Mouse (Mus musculus): Measurements from ENCODE around the gene Galc. TPM values are rescaled to one million over a fixed set of nuclear protein-coding genes. Genes with fewer than 3 reads are reported as not detected.

Gene Galc
- polyA plus RNA-seq, 1 experiment from 2014 or later: 3.4 TPM

GRCm38 (mm10) chr12:98272433-98272832, 13.2 kb upstream of the Galc start:
- Histone ChIP-seq H3K9me3 (replicated peaks) (no peaks in the 10 kb centered on the region), H3K4me3 (no peak overlapping the region), H3K9ac (no peak overlapping the region), H3K27me3 (replicated peaks) (no peaks in the 10 kb centered on the region), H3K27ac (no peak overlapping the region), H3K4me1 (peaks cover 2% of the 10 kb centered on the region; the same call in 1 of the 2 replicates), H3K36me3 (no peaks in the 10 kb centered on the region), H3K4me2 (no peak overlapping the region)
- no peak for ATAC-seq
- WGBS (ENCODE audit: insufficient replicate concordance): 53% methylated on average over 7 of the region's 7 CpGs

- Histone ChIP-seq H3K4me3 (peak overlapping the region; percentile 15; the same call in 1 of the 2 replicates), H3K36me3 (no peaks in the 10 kb centered on the region), H3K9me3 (replicated peaks) (no peaks in the 10 kb centered on the region), H3K9ac (no peak overlapping the region), H3K4me2 (peak overlapping the region; percentile 39), H3K27me3 (replicated peaks) (no peaks in the 10 kb centered on the region), H3K4me1 (peaks cover 2% of the 10 kb centered on the region; the same call in 1 of the 2 replicates), H3K27ac (no peak overlapping the region)
- 40% methylated on average over 12 of the region's 12 CpGs for WGBS (ENCODE audit: insufficient replicate concordance)
- no peak for ATAC-seq
These were observed 11.7 kb upstream of the Galc start for GRCm38 (mm10) chr12:98270810-98271566.

GRCm38 (mm10) chr12:98269791-98270745, 10.8 kb upstream of the Galc start:
- Histone ChIP-seq H3K9ac (no peak overlapping the region), H3K4me1 (peaks cover 2% of the 10 kb centered on the region; the same call in 1 of the 2 replicates), H3K27me3 (replicated peaks) (no peaks in the 10 kb centered on the region), H3K4me2 (peak overlapping the region; percentile 39), H3K4me3 (0 out of 2 replicates have a peak overlapping the region, but pooled peaks have one; percentile 15), H3K9me3 (replicated peaks) (no peaks in the 10 kb centered on the region), H3K27ac (no peak overlapping the region), H3K36me3 (no peaks in the 10 kb centered on the region)
- ATAC-seq: no peak; the same call in 1 of the 2 replicates
- WGBS (ENCODE audit: insufficient replicate concordance): 15% methylated on average over 17 of the region's 17 CpGs

GRCm38 (mm10) chr12:98268441-98269369, 9.4 kb upstream of the Galc start, which contains the start of gene Gpr65:
Gene Gpr65, plus strand, starts transcription at chr12:98268635.
- 62% methylated on average over 13 of the region's 13 CpGs for WGBS (ENCODE audit: insufficient replicate concordance)
- H3K4me1 ChIP-seq: peaks cover 2% of the 10 kb centered on the region; the same call in 1 of the 2 replicates
- H3K9me3 ChIP-seq (replicated peaks): no peaks in the 10 kb centered on the region
- H3K4me2 ChIP-seq: no peak within 1 kb of the TSS
- H3K27me3 ChIP-seq (replicated peaks): no peaks in the 10 kb centered on the region
- ATAC-seq: no peak
- no peak within 1 kb of the TSS for H3K9ac ChIP-seq
- H3K4me3 ChIP-seq: no peak within 1 kb of the TSS; the same call in 1 of the 2 replicates
- peak within 1 kb of the TSS; percentile 17; the same call in 1 of the 2 replicates for H3K27ac ChIP-seq
- no peaks in the 10 kb centered on the region for H3K36me3 ChIP-seq

- Histone ChIP-seq H3K4me3 (no peak overlapping the region), H3K27me3 (replicated peaks) (no peaks in the 10 kb centered on the region), H3K9me3 (replicated peaks) (no peaks in the 10 kb centered on the region), H3K4me1 (peaks cover under 1% of the 10 kb centered on the region; the same call in 1 of the 2 replicates), H3K36me3 (no peaks in the 10 kb centered on the region), H3K9ac (no peak overlapping the region), H3K4me2 (no peak overlapping the region), H3K27ac (no peak overlapping the region)
- 76% methylated on average over 9 of the region's 9 CpGs for WGBS (ENCODE audit: insufficient replicate concordance)
- no peak for ATAC-seq
These were observed 6.4 kb upstream of the Galc start for GRCm38 (mm10) chr12:98265697-98266096.

- WGBS (ENCODE audit: insufficient replicate concordance): 2% methylated on average over 12 of the region's 12 CpGs
- H3K27me3 ChIP-seq (replicated peaks): no peaks in the 10 kb centered on the region
- no peak for ATAC-seq
These were observed 226 bp upstream of the Galc start for GRCm38 (mm10) chr12:98259518-98259852.

GRCm38 (mm10) chr12:98258371-98258844, 851 bp downstream of the Galc start:
- Histone ChIP-seq H3K27ac (peak overlapping the region; percentile 81), H3K9me3 (replicated peaks) (no peaks in the 10 kb centered on the region), H3K4me2 (peak overlapping the region; percentile 88), H3K4me3 (peak overlapping the region; percentile 76), H3K36me3 (no peaks in the 10 kb centered on the region), H3K27me3 (replicated peaks) (no peaks in the 10 kb centered on the region), H3K4me1 (0 out of 2 replicates have a peak, but pooled peaks cover 23% of the 10 kb centered on the region), H3K9ac (peak overlapping the region; percentile 83)
- WGBS (ENCODE audit: insufficient replicate concordance): 4% methylated on average over 8 of the region's 8 CpGs
- peak; percentile 24; the same call in 1 of the 2 replicates for ATAC-seq

More at GRCm38 (mm10) chr12:98259518-98259852, 226 bp upstream of the Galc start:
- Histone ChIP-seq H3K4me2 (peak overlapping the region; percentile 88), H3K4me1 (0 out of 2 replicates have a peak, but pooled peaks cover 23% of the 10 kb centered on the region), H3K4me3 (peak overlapping the region; percentile 76), H3K36me3 (no peaks in the 10 kb centered on the region), H3K9ac (peak overlapping the region; percentile 83), H3K27ac (peak overlapping the region; percentile 81), H3K9me3 (replicated peaks) (no peaks in the 10 kb centered on the region)

- Histone ChIP-seq H3K4me3 (no peak overlapping the region), H3K9ac (no peak overlapping the region), H3K27ac (no peak overlapping the region), H3K9me3 (replicated peaks) (no peaks in the 10 kb centered on the region), H3K36me3 (no peaks in the 10 kb centered on the region), H3K27me3 (replicated peaks) (no peaks in the 10 kb centered on the region), H3K4me1 (0 out of 2 replicates have a peak, but pooled peaks cover 23% of the 10 kb centered on the region), H3K4me2 (no peak overlapping the region)
- 45% methylated on average over 13 of the region's 13 CpGs for WGBS (ENCODE audit: insufficient replicate concordance)
- no peak for ATAC-seq
These were observed 3.8 kb downstream of the Galc start for GRCm38 (mm10) chr12:98255373-98255995.

- Histone ChIP-seq H3K36me3 (0 out of 2 replicates have a peak, but pooled peaks cover 4% of the 10 kb centered on the region), H3K9me3 (replicated peaks) (no peaks in the 10 kb centered on the region), H3K4me2 (no peak overlapping the region), H3K4me1 (0 out of 2 replicates have a peak, but pooled peaks cover 9% of the 10 kb centered on the region), H3K4me3 (no peak overlapping the region), H3K27me3 (replicated peaks) (no peaks in the 10 kb centered on the region), H3K9ac (no peak overlapping the region), H3K27ac (no peak overlapping the region)
- no peak for ATAC-seq
- 63% methylated on average over 2 of the region's 2 CpGs for WGBS (ENCODE audit: insufficient replicate concordance)
These were observed 6.8 kb downstream of the Galc start for GRCm38 (mm10) chr12:98252417-98252816.

GRCm38 (mm10) chr12:98250327-98250726, 8.9 kb downstream of the Galc start:
- no peak for ATAC-seq

More at GRCm38 (mm10) chr12:98250327-98250726, 8.9 kb downstream of the Galc start:
- no peak overlapping the region for H3K9ac ChIP-seq
- 78% methylated on average over 8 of the region's 8 CpGs for WGBS (ENCODE audit: insufficient replicate concordance)
- no peak overlapping the region for H3K27ac ChIP-seq
- 0 out of 2 replicates have a peak, but pooled peaks cover 4% of the 10 kb centered on the region for H3K36me3 ChIP-seq
- H3K27me3 ChIP-seq (replicated peaks): no peaks in the 10 kb centered on the region
- no peak overlapping the region for H3K4me2 ChIP-seq
- H3K4me1 ChIP-seq: 0 out of 2 replicates have a peak, but pooled peaks cover 1% of the 10 kb centered on the region
- H3K4me3 ChIP-seq: no peak overlapping the region
- no peaks in the 10 kb centered on the region for H3K9me3 ChIP-seq (replicated peaks)
